Mouse (Mus musculus) kidney, adult 9 months (tissue): ENCODE data around the gene Borcs8.

ENCODE experiments used
- DNase-seq: peaks from one replicate; pipeline ENCODE4 v3.0.0; 2022

Borcs8 gene

GRCm38 (mm10) chr8:70181212-70181902, 42.1 kb downstream of the Borcs8 start:
- no peak for DNase-seq

DNA sequence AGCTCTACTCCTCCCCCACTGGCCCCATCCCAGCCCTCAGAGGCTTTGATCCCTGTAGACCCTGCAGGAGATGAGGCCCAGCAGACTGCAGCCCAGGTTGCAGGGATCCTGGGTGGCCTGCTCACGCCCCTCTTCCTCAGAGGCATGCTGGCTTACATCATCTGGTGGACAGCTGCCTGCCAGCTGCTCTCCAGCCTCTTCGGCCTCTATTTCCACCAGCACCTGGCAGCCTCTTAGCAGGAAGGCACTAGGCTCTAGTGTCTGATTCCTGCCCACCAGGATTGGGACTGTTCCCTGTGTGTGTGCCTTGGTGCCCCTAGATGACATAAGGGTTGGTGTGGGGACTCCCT, 42.6 kb downstream of the Borcs8 start:
- no peak for DNase-seq

- no peak for DNase-seq
Measured at GRCm38 (mm10) chr8:70183194-70183593, 43.9 kb downstream of the Borcs8 start.

- DNase-seq, result peak; percentile 96
Measured at GRCm38 (mm10) chr8:70188707-70189106, 49.4 kb downstream of the Borcs8 start.

DNA sequence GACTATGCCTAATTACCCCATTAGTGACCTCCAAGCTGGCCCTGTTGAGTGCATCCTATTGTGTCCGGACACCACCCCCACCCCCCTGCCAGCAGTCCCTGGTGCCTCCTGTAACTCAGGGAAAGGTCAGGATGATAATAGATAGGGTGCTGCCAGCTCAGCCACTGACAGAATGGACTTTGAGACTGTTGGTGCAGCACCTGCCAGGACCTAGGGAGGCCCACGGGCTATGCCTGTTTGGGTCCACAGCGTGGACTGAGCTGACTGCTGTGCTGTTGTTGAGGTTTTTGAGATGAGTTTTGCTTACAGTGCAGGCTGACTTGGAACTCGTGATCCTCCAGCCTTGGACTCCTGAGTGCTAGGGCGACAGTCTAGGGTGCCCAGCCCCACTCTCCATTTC, 53.9 kb downstream of the Borcs8 start:
- peak; percentile 92 for DNase-seq

DNA sequence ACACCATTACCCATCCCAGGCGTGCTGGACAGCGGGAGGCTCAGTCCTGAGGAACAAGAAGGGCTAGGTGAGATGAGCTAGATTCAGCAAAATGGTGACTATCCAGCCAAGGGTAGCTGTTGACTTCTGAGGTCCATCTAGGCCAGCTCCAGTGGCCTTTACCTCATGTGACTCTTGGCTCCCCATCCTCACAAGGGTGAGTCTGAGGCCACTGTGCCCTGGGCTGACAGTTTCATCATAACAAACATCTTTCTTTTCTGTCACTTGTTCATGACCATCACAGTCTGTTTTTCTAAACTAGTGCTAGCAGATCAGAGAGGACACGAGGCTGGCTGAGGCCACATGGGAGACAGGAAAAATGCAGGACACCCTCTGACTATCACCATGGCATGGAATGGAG, 54.9 kb downstream of the Borcs8 start:
- DNase-seq, result no peak

DNA sequence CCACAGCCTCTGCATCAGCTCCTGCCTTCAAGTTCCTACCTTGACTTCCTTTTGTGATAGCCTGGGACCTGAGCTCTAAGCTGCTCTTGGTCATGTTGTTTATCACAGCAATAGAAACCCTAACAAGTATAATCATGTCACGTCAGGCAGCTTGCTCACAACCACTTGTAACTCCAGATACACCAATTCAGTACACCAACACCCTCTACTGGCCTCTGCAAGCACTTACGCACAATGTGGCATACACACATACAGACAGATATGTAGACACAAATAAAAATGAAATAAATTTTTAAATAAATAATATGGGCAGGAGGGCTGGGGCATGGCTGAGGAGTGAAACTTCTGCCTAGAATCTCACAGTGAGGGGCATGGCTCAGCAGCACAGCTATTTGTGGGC, 56.5 kb downstream of the Borcs8 start:
- no peak for DNase-seq
